Mouse (Mus musculus) embryo, embryonic 11.5 days (tissue): ENCODE data around the gene Psmc3ip.

ENCODE experiments used
- DNase-seq: peaks from one replicate; pipeline ENCODE4 v3.0.0-alpha.2; 2012; ENCODE audit warnings: low read depth, low spot score

The Psmc3ip gene

DNA sequence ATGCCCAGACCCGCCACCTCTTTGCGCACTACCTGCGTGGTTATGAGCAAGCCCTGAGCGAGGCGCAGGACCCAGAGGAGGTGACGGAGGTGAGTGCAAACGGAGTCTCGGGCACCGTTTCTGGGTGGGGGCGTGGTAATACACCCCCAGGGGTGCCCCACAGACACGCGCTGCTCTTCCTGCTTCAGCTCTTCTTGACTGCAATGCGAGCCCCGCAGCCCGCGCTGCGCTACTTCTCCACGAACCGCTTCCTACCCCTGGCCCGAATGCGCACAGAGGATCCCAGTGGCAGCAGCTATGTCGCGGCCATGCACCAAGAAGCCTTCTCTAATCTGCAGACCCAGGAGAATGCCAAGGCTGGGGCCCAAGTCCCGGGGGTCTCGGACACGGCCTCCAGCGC is 15.5 kb downstream of the Psmc3ip start:
- no peak for DNase-seq

DNA sequence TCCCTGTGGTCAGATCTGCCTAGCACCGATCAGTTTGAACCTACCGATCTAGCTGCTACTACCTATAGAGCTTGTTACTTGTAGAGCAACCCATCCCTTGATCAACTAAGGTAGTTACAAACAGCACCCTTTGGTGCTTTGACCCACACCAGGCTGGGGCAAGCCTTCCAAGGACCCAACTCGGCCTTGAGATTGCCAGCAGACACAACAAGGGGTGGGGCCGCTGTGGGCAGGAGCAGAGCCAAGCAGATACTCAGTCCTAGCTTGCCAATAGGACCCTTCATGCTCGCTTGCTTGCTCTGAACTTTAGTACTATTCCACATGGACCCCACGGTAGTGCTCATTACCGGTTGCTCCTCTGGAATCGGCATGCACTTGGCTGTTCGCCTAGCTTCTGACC is 17.1 kb downstream of the Psmc3ip start, which contains the start of gene Hsd17b1:
Hsd17b1 (plus strand) TSS at position 291 of the 400 bp plus-strand sequence.
- DNase-seq, result no peak

DNA sequence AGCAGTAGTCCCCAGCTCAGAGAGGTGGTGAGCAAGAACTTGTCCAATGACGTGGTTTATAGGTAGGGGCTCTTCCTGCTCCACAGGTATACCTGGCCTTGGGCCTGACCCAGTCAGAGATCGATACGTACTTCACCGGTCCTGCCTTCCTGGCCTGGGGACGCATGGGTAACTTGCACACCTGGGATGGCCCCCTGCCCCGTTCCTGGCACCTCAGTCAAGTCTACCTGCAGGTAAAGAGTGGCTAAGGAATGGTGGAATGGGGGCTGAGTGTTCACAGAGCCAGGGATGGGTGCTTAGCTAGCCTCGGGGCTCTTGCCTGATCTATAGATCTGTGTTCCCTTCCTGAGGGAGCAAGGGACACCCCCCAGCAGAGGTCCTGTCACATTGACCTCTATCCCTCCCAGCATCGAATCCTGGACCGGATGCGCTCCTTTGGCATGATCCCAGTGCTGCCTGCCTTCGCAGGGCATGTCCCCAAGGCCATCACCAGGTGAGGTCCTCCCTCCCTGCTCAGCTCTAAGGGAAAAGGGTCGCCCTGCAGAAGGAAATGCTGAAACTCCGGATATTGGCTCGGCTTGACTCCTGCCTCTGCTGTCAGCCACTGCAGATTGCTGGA is 23.3 kb downstream of the Psmc3ip start:
- no peak for DNase-seq

DNA sequence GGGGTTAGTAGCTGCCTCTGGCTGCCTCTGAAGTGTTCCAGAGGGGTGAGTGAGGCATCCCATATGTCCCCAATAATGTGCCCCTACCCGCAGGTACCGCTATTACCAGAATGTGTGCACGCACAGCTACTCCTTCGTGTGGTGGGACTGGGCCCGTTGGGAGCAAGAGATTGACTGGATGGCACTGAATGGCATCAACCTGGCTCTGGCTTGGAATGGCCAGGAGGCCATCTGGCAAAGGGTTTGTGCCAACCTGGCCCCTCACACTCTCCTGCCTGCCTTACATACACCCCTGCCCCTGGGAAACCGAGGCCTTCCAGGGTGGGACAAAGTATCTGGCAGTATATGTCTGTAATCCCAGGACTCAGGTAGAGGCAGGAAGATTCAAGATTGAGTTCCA is 24.2 kb downstream of the Psmc3ip start:
- no peak for DNase-seq

DNA sequence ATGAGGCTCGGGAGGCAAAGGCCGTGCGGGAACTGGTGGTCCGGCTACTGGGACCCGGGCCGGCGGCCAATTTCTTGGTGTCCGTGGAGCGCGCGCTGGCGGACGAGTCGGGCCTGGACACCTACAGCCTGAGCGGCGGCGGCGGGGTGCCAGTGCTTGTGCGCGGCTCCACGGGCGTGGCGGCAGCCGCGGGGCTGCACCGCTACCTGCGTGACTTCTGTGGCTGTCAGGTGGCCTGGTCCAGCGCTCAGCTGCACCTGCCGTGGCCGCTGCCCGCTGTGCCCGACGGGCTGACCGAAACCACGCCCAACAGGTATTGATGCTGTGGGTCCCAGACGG is 25.1 kb downstream of the Psmc3ip start:
- DNase-seq, result no peak

DNA sequence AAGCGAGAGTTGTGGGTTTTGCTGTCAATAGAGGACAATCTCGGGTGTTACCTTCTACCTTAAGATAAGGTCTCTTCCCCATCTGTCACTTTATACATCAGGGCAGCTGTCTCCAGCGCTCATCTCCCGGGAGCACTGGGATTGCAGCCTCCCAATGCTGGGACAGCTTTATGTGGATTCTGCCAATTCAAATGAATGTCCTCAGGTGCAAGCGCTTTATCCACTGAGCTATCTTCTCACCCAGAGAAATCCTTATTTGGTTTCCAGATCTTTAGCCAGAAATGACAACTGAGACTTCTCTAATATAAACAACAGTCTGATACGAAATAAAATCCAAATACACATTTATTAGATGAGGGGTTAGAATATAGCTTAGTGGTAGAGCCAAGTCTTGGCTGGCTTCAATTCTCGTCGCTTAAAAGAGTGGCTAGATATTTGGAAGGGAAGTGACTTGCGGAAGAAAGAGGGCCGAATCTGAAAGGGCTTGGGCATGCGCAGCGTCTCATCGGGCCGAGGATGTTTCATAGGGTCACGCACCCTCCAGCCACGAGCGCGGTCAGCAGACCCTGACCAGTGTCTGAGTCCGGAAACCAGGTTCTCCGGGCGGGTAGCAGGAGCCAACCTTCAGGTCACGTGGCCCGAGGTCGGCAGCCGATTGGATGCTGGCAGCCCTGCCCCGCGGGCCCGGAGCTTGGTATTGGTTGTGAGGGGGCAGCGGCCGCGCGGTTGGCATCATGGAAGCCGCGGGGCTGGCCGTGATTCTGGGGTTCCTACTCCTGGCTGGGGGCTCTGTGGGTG is 25.6 kb downstream of the Psmc3ip start, which contains the start of gene Naglu:
Naglu (plus strand) TSS at position 622 of the 798 bp plus-strand sequence.
- peak; percentile 79 for DNase-seq

DNA sequence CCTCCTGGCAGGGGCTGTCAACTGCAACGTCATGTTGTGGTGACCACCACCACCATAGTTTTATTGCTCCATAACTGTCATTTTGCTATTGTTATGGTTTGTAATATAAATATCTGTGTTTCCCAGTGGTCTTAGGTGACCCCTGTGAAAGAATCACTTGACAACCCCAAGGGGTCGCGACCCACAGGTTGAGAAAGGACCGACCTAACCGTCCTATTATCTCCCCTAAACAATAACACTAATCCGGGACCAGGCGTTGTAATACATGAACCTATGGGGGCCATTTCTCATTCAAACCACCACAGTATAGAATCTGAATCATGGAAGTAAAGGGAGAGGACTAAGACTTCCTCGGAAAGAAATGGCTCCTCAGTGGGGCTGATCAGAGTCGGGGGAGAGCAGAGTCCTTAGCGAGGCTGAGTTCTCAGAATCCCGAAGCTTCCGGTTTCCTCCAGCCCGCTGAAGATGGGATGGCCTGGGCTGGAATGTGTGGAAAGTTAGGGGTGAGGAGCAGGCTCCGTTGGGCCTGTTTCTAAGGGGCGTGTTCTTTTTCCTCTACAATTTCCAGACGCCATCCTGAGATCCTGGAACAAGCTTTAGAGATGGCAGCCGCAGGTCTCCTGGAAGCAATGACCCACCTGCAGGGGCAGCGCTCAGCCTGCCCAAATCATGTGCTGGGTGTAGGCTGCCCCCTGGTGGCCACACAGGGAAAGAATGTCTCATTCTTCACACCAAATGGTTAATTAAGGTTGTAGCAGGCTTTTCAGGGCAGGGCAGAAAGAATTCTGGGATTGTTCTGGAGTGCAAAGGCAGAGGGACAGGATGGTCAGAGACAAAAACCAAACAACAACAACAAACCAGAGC is 28.5 kb downstream of the Psmc3ip start:
- peak; percentile 67 for DNase-seq

DNA sequence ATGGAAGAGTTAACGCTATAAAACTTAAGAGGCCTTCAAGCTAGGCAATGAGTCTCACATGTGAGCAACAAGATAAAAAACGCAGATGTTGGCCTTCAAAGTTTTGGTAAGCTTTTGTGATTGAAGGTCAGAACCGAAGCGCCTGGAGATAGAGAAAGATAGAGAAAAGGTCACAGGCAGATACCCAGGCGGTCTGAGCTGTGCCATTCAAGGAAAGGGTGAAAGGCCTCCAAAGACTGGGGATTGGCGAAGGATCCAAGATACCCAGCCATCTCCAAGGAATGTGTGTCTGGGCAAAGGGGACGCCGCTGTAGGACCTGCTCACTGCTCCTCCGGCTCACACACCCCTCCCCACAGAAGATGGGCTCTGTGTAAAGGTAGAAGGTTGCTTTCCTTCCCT is 30.2 kb downstream of the Psmc3ip start:
- DNase-seq, result no peak

DNA sequence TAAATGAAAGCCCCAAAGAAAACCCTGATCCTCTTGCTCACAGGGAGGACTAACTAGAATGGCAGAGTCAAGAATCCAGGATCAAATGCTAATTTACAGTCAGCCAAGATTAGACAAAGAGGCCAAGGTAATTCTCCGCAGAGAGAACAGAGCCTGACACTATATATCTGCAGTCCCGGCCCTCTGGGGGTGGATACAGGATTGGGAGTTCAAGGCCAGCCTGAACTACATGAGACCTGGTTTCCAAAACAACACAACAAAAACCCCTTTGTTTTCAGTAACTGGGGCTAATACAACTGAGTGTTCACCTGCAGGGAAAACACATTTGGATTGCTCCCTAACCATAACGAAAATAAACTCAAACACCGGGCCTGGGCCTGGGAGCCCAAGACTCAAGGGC is 30.8 kb downstream of the Psmc3ip start:
- DNase-seq, result no peak

DNA sequence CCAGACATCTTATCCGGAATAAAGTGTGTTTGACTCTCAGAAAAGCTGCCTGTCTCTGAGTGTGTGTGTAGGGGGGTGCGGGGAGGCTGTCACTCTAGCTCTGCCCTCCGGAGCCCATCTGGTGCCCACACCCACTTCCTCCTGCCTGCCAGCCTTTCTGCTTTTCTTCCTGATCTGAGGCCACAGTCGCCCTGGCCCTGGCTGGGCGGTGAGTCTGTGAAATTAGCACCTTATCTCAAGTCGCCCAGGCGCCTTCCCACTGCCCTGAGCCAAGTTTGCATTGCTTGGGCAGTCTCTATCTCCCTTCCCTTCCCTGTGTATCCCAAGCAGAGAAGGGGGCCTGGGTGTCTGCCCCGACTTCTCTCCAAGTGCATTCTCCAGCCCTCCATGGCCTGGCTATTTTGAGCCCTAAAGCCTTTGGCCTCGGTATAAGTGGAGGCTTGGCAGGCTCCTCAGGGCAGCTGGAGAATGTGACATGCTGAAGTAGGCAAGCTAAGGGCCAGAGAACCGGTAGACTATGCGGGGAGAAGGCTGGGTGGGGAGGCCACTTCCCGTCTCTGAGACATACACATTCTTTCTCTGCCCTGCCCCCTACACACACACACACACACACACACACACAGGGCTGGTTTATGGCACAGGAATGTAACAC is 31.4 kb downstream of the Psmc3ip start:
- no peak for DNase-seq

DNA sequence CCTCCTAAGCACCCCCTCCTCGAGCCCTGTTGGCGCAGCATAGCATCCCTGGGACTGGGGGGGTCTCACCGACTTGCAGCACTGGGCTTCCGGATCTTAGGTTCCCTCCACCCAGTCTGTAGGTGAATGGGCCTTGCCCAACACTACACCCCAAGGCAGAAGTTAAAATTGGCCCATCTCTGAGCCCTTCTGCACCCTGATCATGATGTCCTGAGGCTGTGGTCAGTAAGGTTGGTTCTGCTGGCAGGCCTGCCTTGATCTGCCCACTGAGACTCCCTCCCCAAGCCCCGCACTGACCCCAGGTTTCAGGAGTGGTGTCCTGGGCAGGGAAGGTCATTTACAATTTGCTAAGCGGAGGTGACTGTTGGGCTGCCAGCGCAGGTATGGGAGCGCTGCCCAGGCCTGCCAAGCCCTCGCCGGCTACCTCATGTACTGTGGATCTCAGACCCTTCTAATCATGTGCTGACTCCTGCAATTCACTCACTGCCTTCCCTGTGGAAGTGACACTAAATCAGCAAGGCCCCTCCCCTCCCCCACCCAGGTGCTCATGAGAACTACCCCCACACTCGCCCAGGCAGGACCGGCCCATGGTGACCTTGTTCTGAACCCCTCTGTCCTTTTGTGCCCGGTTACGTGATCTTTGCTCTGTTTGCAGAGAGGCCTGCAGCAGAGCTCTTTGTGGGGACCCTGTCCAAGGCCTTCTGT is 32.1 kb downstream of the Psmc3ip start:
- DNase-seq, result no peak

DNA sequence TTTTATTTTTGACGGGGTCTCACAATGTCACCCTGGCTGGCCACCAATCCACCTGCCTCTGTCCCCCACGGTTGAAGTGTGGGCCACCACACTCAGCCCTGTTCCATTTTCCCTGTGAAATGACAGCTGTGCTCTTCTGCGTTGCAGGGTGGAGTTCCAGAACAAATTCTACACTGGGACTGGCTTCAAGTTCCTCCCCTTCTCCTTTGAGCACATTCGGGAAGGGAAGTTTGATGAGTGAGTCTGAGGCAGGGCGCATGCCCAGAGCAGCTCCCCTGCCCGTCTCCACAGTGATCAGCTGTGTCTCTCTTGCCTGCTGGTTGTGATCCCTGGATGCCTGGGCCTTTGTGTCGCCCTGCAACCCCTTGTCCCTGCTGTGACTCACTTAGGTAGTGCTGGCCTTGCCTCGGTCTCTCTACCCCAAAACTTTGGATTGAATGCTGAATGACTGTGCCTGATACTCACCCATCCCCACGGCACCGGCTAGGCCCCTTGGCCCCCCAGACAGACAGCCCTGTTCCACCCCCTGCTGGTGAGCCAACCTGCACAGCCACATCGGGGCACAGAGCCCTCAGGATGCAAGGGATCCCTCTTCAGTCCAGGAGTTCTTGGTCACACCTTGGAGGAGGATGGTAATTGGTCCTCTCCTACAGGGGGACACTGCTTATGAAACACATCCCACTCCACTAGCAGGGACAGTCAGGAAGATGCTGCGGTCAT is 32.9 kb downstream of the Psmc3ip start:
- DNase-seq, result no peak

DNA sequence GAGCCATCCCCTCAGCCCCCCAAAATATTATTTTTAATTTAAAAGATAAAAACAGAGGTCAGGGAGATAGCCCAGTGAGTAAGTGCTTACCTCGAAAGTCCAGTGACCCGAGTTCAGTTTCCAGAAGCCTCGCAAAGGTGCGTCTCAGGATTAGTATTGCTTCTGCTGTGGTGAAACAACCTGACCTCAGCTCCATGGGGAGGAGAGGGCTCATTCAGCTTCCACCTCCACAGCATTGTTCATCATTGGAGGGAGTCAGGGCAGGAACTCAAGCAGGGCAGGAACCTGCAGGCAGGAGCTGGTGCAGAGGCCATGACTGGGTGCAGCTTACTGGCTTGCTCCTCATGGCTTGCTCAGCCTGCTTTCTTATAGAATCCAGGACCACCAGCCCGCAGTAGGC is 34.2 kb downstream of the Psmc3ip start:
- DNase-seq, result no peak

DNA sequence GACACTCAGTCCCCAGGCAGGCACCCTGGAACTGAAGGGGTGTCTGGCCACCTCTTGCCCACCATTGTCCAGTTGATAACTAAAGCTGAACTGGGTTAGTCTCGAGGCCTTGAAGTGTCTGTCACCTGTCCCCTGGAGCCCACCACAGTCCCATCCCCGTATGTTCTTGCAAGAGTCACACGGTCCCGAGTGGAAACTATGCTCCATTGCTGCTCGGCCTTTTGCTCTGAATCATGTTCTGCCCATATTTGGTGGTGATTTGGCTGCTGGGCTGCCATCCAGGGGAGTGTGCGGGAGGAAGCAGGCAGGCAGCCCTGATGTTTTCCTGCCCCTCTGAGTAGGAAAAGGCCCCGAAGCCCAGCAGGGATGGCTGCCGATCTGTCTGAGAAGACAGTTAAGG is 35.1 kb downstream of the Psmc3ip start:
- DNase-seq, result no peak

DNA sequence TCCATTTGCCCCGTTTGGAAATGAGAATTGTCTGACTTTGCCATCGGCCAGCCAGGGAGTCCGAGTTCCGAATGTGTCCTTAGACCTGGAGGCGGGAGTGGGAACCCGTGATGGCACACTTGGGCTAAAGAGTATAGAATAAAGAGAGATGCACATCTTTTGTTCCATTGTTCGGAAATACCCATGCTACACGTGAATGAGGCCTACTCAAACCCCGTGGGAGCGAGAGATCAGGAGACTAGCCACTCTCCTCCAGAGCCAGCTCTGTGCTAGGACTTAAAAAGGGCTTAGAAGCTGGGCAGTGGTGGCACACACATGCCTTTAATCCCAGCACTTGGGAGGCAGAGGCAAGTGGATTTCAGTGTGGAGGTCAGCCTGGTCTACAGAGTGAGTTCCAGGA is 35.8 kb downstream of the Psmc3ip start:
- DNase-seq, result no peak

DNA sequence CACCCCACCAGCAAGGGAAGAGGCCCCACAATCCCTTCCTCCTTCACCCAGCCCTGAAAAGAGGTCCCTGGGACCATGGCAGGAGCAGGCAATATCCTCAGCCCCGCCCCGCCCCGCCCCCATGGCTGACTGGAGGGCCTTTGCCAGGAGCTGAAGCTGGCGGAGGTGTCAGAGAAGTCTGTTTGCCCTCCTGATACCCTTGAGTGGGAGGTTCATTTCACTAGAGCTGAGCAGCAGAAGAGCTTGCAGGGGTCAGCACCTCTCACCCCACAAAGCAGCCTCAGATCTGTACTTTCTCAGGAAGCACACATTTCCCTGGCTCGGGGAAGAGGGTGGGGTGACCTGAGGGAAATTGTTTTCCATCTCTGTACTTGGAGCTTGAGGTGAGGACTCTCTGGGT is 36.5 kb downstream of the Psmc3ip start:
- no peak for DNase-seq

DNA sequence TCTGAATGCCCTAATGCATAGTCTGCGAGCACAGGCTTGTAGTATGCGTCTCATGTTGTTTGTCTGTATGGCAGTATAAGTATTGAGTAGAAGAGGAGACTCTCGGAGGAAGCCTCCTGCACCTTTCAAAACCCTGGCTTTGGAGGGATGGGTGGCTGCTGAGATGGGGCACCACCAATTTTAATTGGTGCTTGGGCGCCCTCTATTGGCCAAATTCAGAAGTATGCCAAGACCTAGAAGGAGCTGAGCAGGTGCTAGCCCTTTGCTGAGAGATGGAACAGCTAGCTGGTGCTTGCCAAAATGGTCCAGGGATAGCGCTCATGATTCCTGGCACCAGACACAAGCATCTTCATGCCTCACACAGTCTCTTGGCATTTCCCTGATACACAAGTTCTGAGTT is 37.4 kb downstream of the Psmc3ip start:
- DNase-seq, result peak; percentile 57

DNA sequence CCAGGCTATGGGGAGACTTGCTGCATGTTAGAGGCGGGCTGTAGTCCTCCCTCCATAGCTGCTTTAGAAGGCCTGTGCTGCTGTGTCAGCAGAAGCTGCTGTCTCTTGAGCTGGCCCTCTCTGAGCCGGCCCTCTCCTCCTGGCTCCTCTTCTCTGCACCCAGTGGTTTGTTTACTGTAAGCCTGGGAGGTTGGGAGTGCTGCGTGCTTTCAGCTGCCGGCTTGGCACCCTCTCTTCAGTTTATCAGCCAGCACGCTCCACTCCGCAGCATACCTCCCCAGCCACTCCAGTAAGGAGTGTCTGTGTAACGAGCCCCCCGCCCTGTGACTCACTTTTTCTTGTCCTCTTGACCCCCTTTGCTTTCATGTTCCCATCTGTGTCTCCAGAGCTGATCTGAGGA is 38.4 kb downstream of the Psmc3ip start:
- no peak for DNase-seq

DNA sequence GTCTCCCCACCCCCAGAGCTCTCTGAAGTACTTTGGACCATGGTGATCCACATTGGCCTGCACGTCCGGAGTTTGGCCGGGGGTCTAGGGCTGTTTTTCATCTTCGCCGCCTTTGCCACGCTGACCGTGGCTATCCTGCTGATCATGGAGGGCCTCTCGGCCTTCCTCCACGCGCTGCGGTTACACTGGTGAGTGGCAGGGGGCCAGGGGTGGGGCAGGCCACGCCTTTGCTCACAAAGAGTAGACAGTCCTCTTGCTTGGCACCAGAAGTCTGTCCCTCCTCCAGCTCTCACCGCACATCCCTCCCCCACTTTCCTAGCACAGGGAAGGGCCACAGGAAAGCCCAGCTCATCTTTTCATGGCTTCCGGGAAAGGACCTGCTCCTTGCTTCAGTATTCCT is 39.8 kb downstream of the Psmc3ip start:
- DNase-seq, result no peak

DNA sequence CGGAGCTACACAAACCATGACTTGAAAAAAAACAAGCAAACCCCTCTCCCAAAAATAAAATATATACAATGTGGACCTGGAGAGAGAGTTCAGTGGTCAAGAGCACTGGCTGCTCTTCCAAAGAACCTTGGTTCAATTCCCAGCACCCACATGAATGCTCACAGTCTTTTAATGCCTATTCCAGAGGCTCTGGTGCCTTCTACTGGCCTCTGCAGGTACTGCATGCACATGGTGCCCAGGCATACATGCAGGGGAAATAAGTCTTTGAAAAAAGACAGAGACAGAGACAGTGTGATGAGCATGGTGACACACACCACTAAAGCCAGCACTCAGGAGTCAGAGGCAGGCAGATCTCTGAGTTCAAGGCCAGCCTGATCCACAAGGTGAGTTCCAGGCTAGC is 41.3 kb downstream of the Psmc3ip start:
- DNase-seq, result no peak
